Mouse (Mus musculus) forebrain, embryonic 14.5 days (tissue): Measurements from ENCODE around the gene Ift80. TPM values are rescaled to one million over a fixed set of nuclear protein-coding genes. Genes with fewer than 3 reads are reported as not detected.

ENCODE experiments used
- ATAC-seq: fragments of 200-750 bp; cut with Nextera tagmentation; 2 replicates; pipeline ENCODE4 v1.8.0; 2017; ENCODE audit warnings: mild to moderate bottlenecking, moderate library complexity
- DNase-seq: peaks from one replicate; pipeline ENCODE4 v3.0.0-alpha.2; 2015; ENCODE audit warnings: low spot score
- H3K27ac ChIP-seq: fragments of 300-500 bp; sonication (generic); 2 replicates; pipeline ENCODE4 v1.5.1; 2014; ENCODE audit warnings: low read depth, mild to moderate bottlenecking, control low read depth, low read length, moderate library complexity
- H3K27me3 ChIP-seq: fragments of 300-500 bp; sonication (generic); replicated peaks from 2 replicates; pipeline ENCODE4 v1.6.1; 2014; ENCODE audit warnings: low read length, control low read depth, mixed read lengths; ENCODE audit not compliant: control insufficient read depth, insufficient read depth
- H3K36me3 ChIP-seq: fragments of 300-500 bp; sonication (generic); 2 replicates; pipeline ENCODE4 v1.6.1; 2014; ENCODE audit warnings: low read length, control low read depth; ENCODE audit not compliant: control insufficient read depth, insufficient read depth
- H3K4me1 ChIP-seq: fragments of 300-500 bp; sonication (generic); 2 replicates; pipeline ENCODE4 v1.6.1; 2014; ENCODE audit warnings: antibody characterized with exemption, low read length, control low read depth; ENCODE audit not compliant: control insufficient read depth, insufficient read depth
- H3K4me2 ChIP-seq: fragments of 300-500 bp; sonication (generic); 2 replicates; pipeline ENCODE4 v1.6.1; 2014; ENCODE audit warnings: mild to moderate bottlenecking, control low read depth, low read length
- H3K4me3 ChIP-seq: fragments of 300-500 bp; sonication (generic); 2 replicates; pipeline ENCODE4 v1.5.1; 2014; ENCODE audit warnings: low read depth, low read length, control low read depth
- H3K9ac ChIP-seq: fragments of 300-500 bp; sonication (generic); 2 replicates; pipeline ENCODE4 v1.6.1; 2014; ENCODE audit warnings: mild to moderate bottlenecking, low read length, control low read depth, moderate library complexity
- H3K9me3 ChIP-seq: fragments of 300-500 bp; sonication (generic); replicated peaks from 2 replicates; pipeline ENCODE4 v1.6.1; 2016; ENCODE audit warnings: low read length, control low read depth, mixed read lengths; ENCODE audit not compliant: control insufficient read depth
- WGBS: fragments of 180-500 bp; shearing (Covaris S2); extraction: QIAGEN DNeasy Blood & Tissue Kit; methylation state at CpG from one replicate; pipeline ENCODE4 v1.1.7; 2014; 5-methylcytosine and 5-hydroxymethylcytosine counted together
- polyA plus RNA-seq: library from polyadenylated mRNA; unstranded; fragments of >200 nt; fragmentation: Nextera tagmentation; extraction: Ambion mirVana; gene quantifications from 2 replicates; pipeline ENCODE4 v1.2.1, GENCODE M21; 2014

The Ift80 gene
- polyA plus RNA-seq, 1 experiment from 2014 or later, result 12.5 TPM

DNA sequence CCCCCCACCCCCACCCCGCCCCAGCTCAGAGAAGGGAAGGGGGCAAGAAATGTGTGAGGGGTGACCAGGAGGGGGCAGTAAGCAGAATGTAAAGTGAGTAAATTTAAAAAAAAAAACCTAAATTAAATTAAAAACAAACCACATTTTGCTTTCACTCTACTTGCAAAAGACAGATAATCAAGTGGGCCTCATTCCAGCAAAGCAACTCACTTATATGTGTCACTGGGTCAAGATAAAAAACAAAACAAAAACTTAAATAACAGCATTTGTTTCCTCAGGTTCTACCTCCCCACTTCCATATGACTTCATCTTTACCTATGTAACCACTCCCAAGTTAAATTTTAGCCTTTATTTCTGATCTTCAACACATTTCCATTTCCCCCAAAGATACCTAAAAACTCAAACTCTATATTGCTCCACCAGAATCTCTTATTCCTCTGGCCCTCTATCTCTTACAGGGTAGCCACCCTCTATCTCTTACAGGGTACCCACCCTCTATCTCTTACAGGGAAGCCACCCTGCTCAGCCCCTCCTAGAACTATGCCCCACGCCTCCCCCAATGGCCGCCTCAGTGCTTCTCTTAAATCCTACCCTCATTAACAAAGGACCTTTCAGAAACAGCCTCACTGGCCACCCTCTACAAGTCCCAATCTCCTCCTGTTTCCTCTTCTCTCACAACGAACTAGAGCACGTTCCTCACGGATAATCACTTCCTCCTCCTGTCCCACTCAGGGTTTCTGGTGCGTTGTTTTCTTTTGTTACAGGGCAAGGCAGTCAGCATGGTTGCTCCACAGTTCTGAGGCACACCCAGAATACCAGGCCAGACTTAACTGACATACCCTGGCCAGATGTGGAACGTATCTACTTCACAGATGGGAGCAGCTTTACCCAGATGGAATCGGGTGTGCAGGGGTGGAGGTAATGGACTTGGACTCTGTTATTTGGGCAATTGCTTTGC lies 28.6 kb downstream of the Ift80 start:
- WGBS, result 49% methylated on average over 9 of the region's 9 CpGs
- H3K36me3 ChIP-seq, result no peaks in the 10 kb centered on the region
- H3K9ac ChIP-seq, result no peak overlapping the region
- H3K27ac ChIP-seq, result no peak overlapping the region
- no peaks in the 10 kb centered on the region for H3K4me1 ChIP-seq
- H3K27me3 ChIP-seq, result no peaks in the 10 kb centered on the region
- no peaks in the 10 kb centered on the region for H3K9me3 ChIP-seq
- ATAC-seq (no peak), DNase-seq (no peak)
- no peak overlapping the region for H3K4me2 ChIP-seq
- H3K4me3 ChIP-seq, result no peak overlapping the region

DNA sequence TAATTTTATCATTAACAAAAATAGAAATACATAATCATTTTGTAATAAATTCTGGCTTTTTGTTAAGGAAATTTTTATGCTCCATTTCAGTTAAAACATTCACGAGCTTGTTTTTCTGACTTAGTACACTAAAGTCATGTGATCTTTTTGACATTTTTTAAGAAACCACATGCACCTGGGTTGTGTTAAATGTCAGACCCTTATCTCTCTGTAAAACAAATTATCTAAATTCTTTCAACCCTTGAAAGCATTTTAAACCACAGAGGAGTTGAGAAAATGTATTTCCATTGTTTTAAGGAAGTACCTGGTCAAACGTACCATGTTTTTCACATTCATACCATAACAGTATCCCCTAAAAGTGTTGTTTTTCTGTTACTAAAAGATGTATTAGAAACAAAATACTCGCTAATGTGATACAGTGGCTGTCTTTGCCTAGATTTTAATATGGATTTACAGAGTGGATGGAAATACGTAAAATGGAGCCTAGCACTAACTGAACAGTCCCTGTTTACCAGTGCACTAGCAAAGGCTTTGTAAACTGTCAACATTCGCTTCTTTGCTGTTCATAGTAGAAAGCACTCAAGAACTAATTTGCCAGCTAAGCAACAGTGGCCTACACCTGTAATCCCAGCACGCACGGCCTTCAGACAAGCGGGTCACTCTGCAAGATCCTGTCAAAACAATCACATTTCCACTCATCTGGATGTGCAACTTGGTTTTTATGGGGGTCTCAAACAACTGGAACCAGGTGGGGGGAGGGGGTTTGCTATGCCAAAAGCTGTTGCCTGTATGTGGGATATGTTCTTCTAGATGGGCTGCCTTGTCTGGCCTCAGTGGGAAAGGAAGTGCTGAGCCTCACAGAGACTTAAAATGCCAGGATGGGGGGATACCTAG lies 29.5 kb downstream of the Ift80 start:
- Histone ChIP-seq H3K27me3 (no peaks in the 10 kb centered on the region), H3K36me3 (no peaks in the 10 kb centered on the region), H3K4me3 (no peak overlapping the region), H3K9me3 (no peaks in the 10 kb centered on the region), H3K27ac (no peak overlapping the region), H3K4me2 (no peak overlapping the region), H3K9ac (no peak overlapping the region), H3K4me1 (no peaks in the 10 kb centered on the region)
- ATAC-seq (no peak), DNase-seq (no peak)
- WGBS, result 89% methylated on average over 8 of the region's 8 CpGs

DNA sequence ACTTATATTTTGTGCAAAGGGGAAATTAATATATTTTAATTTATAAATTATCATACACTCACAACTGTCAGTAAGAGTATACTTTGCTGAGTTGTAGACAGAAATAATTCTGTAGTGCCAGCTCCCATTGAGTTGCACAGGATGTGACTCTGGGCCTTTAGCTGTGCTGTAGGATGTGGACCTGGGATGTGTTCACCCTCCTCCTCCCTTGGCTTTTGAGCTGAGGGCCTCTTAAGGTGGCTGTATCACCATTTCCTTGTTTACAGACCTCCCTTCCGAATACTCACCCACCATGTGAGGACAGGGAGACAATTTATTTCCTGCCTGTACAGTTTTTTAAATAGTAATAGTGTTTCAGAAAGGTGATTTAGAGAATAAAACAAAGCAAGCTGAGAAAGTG lies 30.8 kb downstream of the Ift80 start:
- H3K9me3 ChIP-seq, result no peaks in the 10 kb centered on the region
- no peak overlapping the region for H3K4me2 ChIP-seq
- no peak for DNase-seq
- H3K27me3 ChIP-seq, result no peaks in the 10 kb centered on the region
- H3K36me3 ChIP-seq, result no peaks in the 10 kb centered on the region; the same call in 1 of the 2 replicates
- ATAC-seq, result no peak
- H3K4me1 ChIP-seq, result no peaks in the 10 kb centered on the region
- no peak overlapping the region for H3K9ac ChIP-seq
- H3K4me3 ChIP-seq, result no peak overlapping the region
- no peak overlapping the region for H3K27ac ChIP-seq
- WGBS, result 92% methylated on average over 1 of the region's 1 CpGs

DNA sequence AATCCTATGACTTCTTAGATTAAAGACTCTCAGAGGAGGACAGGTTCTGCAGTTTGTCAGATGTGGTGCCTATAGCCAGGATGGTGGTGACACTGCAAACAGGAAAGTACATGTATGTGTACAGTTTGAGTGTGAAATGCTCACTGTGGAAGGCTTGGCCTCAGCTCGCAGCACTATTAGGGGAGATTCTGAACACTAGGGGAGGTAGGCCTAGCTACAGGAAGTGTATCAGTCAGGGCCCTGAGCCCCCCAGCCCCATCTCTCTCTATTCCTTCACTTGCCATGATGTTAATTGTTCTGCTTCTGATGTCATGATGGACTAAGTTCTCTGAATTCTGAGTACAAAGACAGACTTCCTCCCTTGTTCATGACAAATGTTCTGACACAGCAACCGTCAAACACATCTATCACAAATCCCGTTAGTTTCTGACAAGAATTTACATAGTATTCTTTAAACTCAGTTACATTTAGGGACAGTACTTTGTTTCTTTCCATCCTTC lies 35.2 kb downstream of the Ift80 start:
- DNase-seq (no peak), ATAC-seq (no peak)
- H3K4me3 ChIP-seq, result no peak overlapping the region
- H3K27ac ChIP-seq, result no peak overlapping the region
- 88% methylated on average over 3 of the region's 3 CpGs for WGBS
- no peak overlapping the region for H3K9ac ChIP-seq
- no peaks in the 10 kb centered on the region for H3K9me3 ChIP-seq
- H3K4me2 ChIP-seq, result no peak overlapping the region
- no peaks in the 10 kb centered on the region for H3K4me1 ChIP-seq
- H3K27me3 ChIP-seq, result no peaks in the 10 kb centered on the region
- peaks cover 25% of the 10 kb centered on the region for H3K36me3 ChIP-seq

DNA sequence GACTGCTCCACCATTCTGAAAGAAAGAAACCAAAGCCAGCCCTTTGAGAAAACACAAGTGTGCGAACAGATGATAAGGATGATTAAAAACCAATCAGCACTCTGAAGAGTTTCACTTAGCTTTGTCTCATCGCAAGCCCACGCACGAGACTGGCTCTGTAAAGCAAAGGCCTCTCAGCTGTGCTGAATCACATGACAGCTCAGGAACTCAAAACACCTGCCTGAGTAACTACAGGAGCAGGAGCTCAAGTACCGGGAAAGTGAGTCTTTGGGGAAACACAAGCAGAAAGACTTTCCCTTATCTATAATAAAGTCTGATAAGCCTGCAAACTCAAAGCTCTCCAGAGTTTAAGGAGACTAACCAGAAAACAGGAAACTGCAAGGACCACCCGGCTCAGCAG lies 37.0 kb downstream of the Ift80 start:
- Histone ChIP-seq H3K27ac (no peak overlapping the region), H3K4me2 (no peak overlapping the region), H3K4me3 (no peak overlapping the region), H3K9ac (no peak overlapping the region), H3K4me1 (no peaks in the 10 kb centered on the region), H3K27me3 (no peaks in the 10 kb centered on the region), H3K9me3 (no peaks in the 10 kb centered on the region), H3K36me3 (peaks cover 33% of the 10 kb centered on the region)
- DNase-seq (no peak), ATAC-seq (no peak)
- WGBS, result 90% methylated on average over 6 of the region's 6 CpGs

DNA sequence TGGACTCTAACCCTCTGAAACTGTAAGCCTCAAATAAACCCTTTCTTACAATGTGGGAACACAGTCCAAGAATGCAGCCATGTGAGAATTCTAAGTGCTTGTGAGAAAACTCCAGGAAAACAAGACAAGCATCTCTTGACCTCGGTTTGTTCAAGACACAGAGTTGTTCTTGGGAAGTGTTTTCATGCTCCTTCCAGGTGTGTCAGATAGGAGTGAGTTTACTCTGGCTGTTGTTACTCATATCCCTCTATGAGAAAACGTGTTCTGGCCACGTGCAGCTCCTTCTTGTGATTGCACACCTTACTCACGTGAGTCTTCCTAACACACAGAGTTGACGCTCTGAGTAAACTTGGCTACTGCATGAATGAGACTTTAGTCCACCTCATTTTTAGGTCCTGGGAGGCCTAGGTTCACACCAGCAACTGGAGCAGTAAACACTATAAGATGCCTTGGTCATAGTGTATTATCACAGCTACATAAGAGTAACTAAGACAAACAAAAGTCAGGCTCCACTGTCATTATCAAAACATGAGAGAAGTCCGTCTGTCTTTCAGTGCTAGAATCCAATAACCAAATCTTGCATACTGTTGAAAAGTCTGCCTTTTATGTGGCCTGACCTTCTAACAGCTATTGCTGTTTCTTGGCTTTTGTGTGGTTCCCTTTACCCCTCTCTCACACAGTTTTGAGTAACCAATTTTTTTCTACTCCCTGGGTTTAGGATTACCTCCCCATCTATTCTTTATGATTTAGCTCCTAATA lies 37.7 kb downstream of the Ift80 start:
- Histone ChIP-seq H3K9ac (no peak overlapping the region), H3K27me3 (no peaks in the 10 kb centered on the region), H3K4me2 (no peak overlapping the region), H3K9me3 (no peaks in the 10 kb centered on the region), H3K4me1 (no peaks in the 10 kb centered on the region), H3K4me3 (no peak overlapping the region), H3K36me3 (peaks cover 39% of the 10 kb centered on the region), H3K27ac (no peak overlapping the region)
- ATAC-seq (no peak), DNase-seq (no peak)
- WGBS, result 93% methylated on average over 6 of the region's 6 CpGs

DNA sequence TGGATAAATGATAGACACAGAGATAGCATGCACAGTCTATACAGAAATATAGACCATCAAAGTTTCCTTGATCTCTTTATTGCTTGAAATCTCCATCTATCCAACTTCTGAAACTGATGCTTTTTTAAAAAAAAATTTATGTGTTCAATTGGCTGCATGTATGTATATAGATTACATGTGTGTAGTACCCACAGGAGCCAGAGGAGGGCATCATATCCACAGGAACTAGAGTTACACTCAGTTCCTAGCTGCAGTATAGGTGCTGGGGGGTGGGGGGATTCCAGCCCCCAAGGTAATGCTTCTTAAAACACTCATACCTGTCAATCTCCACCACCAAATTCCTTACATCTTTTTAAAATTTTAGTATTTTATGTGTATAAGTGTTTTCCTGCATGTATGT lies 39.7 kb downstream of the Ift80 start:
- H3K4me2 ChIP-seq, result no peak overlapping the region
- H3K4me1 ChIP-seq, result no peaks in the 10 kb centered on the region
- DNase-seq (no peak), ATAC-seq (no peak)
- H3K9ac ChIP-seq, result no peak overlapping the region
- H3K9me3 ChIP-seq, result no peaks in the 10 kb centered on the region
- no peak overlapping the region for H3K4me3 ChIP-seq
- no peak overlapping the region for H3K27ac ChIP-seq
- peaks cover 44% of the 10 kb centered on the region for H3K36me3 ChIP-seq
- no peaks in the 10 kb centered on the region for H3K27me3 ChIP-seq

DNA sequence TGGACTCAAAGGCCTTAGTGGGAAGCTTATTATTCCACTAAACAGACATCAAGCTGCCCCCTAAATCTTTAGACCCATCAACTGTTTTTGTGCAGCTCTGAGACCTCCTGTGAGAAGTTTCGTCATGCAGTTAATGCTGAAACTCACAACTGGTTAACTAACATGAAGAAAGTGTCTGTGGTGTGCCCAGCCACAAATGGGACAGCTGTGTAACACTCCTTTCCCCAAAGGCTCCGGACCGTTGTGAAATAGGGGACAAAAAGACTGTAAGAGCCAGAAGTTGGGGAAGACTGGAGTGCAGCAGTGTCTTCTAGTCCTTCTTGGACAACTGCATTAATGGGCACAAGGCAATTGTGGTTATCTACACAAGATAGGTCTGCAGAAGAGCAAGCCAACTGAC lies 47.0 kb downstream of the Ift80 start:
- peaks cover 18% of the 10 kb centered on the region; the same call in 1 of the 2 replicates for H3K36me3 ChIP-seq
- no peak overlapping the region for H3K27ac ChIP-seq
- DNase-seq, result no peak
- no peak overlapping the region for H3K4me3 ChIP-seq
- no peaks in the 10 kb centered on the region for H3K27me3 ChIP-seq
- H3K9me3 ChIP-seq, result no peaks in the 10 kb centered on the region
- no peak overlapping the region for H3K4me2 ChIP-seq
- H3K9ac ChIP-seq, result no peak overlapping the region
- no peak for ATAC-seq
- WGBS, result 81% methylated on average over 3 of the region's 3 CpGs
- H3K4me1 ChIP-seq, result no peaks in the 10 kb centered on the region
